23 mouse cellular contexts compared by ENCODE assay signal in the genomic region with DNA sequence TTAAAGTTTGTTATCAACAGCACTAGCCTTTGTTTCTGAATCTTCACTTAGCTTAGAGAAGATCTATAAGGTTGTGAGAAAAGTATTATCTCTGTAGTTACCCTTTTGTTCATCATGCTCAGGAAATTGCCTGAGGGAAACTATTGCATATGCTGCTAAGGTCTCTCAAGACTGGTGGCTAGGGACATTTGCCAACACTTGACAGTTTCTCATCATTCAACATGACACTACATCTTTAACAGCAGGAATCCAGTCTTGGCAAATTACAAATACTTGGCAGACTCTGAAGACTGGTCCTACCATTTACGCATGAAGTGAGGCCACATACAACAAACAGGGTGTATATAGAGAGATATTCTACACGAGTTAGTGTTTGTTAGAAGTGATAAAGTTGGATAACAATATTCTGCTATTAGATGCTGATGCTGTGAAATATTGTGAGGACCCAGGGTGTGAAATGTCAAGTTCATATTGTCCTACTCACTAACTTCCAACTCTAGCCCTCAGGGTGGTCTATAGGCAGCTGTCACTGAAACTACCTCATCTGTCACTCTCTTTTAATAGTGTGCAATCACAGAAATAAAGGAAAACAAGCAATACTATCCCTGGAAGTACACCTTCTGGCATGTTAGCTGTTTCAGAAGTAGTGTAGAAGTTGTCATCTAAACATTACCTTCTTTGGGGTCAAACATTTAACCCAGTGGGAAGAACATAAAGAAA.
A peak's percentile ranks its signal among the peaks of the same experiment; 100 is the strongest.
DNase-seq lines count a peak whose midpoint lies in the region; ATAC-seq and TF ChIP-seq lines count a peak whose summit lies in the region.
"Had no signal": no experiment of that assay in that cellular context is flagged by ENCODE, and none has a peak within 500 bp of the region (broad histone marks: within the 10 kb centered on the region; RNA-seq: fewer than 3 reads in every experiment).

No protein-coding gene starts in this region.

- no peak for TF ChIP-seq CTCF in layer of hippocampus, adult 2 months (conservative IDR thresholded peaks at IDR 0.05)

- no peak overlapping the region for H3K27ac ChIP-seq in hindbrain, embryonic 14.5 days
- no peak overlapping the region for H3K27ac ChIP-seq in hindbrain, embryonic 10.5 days
- H3K27ac ChIP-seq in layer of hippocampus, adult 2 months, result 0 out of 2 replicates have a peak overlapping the region, but pooled peaks have one; percentile 49
- no peak overlapping the region for H3K27ac ChIP-seq in midbrain, embryonic 14.5 days (replicated peaks; ENCODE audit: low read depth, low read length)
- H3K27ac ChIP-seq in midbrain, embryonic 13.5 days, result no peak overlapping the region
- H3K27ac ChIP-seq: embryonic facial prominence, embryonic 15.5 days; forebrain, embryonic 12.5 days; gastrocnemius, adult 2 months; intestine, embryonic 15.5 days had no signal

- H3K36me3 ChIP-seq in hindbrain, embryonic 14.5 days (replicated peaks; ENCODE audit: control insufficient read depth, insufficient read depth), result no peaks in the 10 kb centered on the region
- no peaks in the 10 kb centered on the region for H3K36me3 ChIP-seq in hindbrain, embryonic 10.5 days
- H3K36me3 ChIP-seq in midbrain, embryonic 14.5 days (ENCODE audit: control insufficient read depth, insufficient read depth, low read length), result no peaks in the 10 kb centered on the region
- H3K36me3 ChIP-seq in midbrain, embryonic 13.5 days, result no peaks in the 10 kb centered on the region
- H3K36me3 ChIP-seq: embryonic facial prominence, embryonic 15.5 days; forebrain, embryonic 12.5 days; G1E; heart, embryonic 12.5 days; intestine, embryonic 15.5 days had no signal

- no peaks in the 10 kb centered on the region for H3K9me3 ChIP-seq in hindbrain, embryonic 14.5 days (ENCODE audit: control insufficient read depth, low read length)
- H3K9me3 ChIP-seq in hindbrain, embryonic 10.5 days, result no peaks in the 10 kb centered on the region
- no peaks in the 10 kb centered on the region for H3K9me3 ChIP-seq in midbrain, embryonic 14.5 days (ENCODE audit: control insufficient read depth, low read length)
- no peaks in the 10 kb centered on the region for H3K9me3 ChIP-seq in midbrain, embryonic 13.5 days
- H3K9me3 ChIP-seq: embryonic facial prominence, embryonic 15.5 days; forebrain, embryonic 12.5 days; G1E; heart, embryonic 12.5 days; intestine, embryonic 15.5 days had no signal

- WGBS in hindbrain, embryonic 14.5 days, result 73% methylated on average over 2 of the region's 2 CpGs
- 84% methylated on average over 2 of the region's 2 CpGs for WGBS in hindbrain, embryonic 10.5 days
- WGBS in midbrain, embryonic 14.5 days, result 78% methylated on average over 2 of the region's 2 CpGs
- 77% methylated on average over 2 of the region's 2 CpGs for WGBS in midbrain, embryonic 13.5 days

- H3K4me1 ChIP-seq in hindbrain, embryonic 14.5 days (replicated peaks; ENCODE audit: control insufficient read depth, insufficient read depth, low read length), result no peaks in the 10 kb centered on the region
- no peaks in the 10 kb centered on the region for H3K4me1 ChIP-seq in hindbrain, embryonic 10.5 days (replicated peaks)
- no peaks in the 10 kb centered on the region for H3K4me1 ChIP-seq in midbrain, embryonic 14.5 days (ENCODE audit: control insufficient read depth, insufficient read depth, low read length)
- H3K4me1 ChIP-seq in midbrain, embryonic 13.5 days (replicated peaks), result no peaks in the 10 kb centered on the region
- H3K4me1 ChIP-seq: embryonic facial prominence, embryonic 15.5 days; forebrain, embryonic 12.5 days; heart, embryonic 12.5 days; intestine, embryonic 15.5 days had no signal

- no peak overlapping the region for H3K4me3 ChIP-seq in hindbrain, embryonic 14.5 days (replicated peaks; ENCODE audit: low read length)
- no peak overlapping the region for H3K4me3 ChIP-seq in hindbrain, embryonic 10.5 days
- H3K4me3 ChIP-seq in layer of hippocampus, adult 2 months, result no peak overlapping the region
- H3K4me3 ChIP-seq in midbrain, embryonic 14.5 days (replicated peaks; ENCODE audit: low read depth, low read length), result no peak overlapping the region
- no peak overlapping the region for H3K4me3 ChIP-seq in midbrain, embryonic 13.5 days (replicated peaks)
- H3K4me3 ChIP-seq: embryonic facial prominence, embryonic 15.5 days; erythroblast, embryonic 14.5 days; forebrain, embryonic 12.5 days; gastrocnemius, adult 2 months; heart, embryonic 12.5 days; intestine, embryonic 15.5 days had no signal

- H3K9ac ChIP-seq in hindbrain, embryonic 14.5 days, result no peak overlapping the region
- H3K9ac ChIP-seq in midbrain, embryonic 14.5 days (replicated peaks; ENCODE audit: low read length), result no peak overlapping the region
- no peak overlapping the region for H3K9ac ChIP-seq in midbrain, embryonic 13.5 days (replicated peaks)
- H3K9ac ChIP-seq: embryonic facial prominence, embryonic 15.5 days; forebrain, embryonic 12.5 days; heart, embryonic 12.5 days; intestine, embryonic 15.5 days had no signal

- H3K27me3 ChIP-seq in hindbrain, embryonic 14.5 days (ENCODE audit: control insufficient read depth, insufficient read depth, low read length), result no peaks in the 10 kb centered on the region
- no peaks in the 10 kb centered on the region for H3K27me3 ChIP-seq in hindbrain, embryonic 10.5 days (ENCODE audit: insufficient read depth, poor library complexity, severe bottlenecking)
- no peaks in the 10 kb centered on the region for H3K27me3 ChIP-seq in midbrain, embryonic 14.5 days (ENCODE audit: control insufficient read depth, insufficient read depth, low read length)
- H3K27me3 ChIP-seq in midbrain, embryonic 13.5 days, result no peaks in the 10 kb centered on the region
- H3K27me3 ChIP-seq: embryonic facial prominence, embryonic 15.5 days; forebrain, embryonic 12.5 days; heart, embryonic 12.5 days; intestine, embryonic 15.5 days had no signal

- 0 out of 2 replicates have a peak, but pooled peaks have one; percentile 43 for ATAC-seq in hindbrain, embryonic 14.5 days (ENCODE audit: low FRiP score)
- no peak for ATAC-seq in midbrain, embryonic 14.5 days (ENCODE audit: low FRiP score, low TSS enrichment)
- no peak for ATAC-seq in midbrain, embryonic 13.5 days
- ATAC-seq: CD4-positive, CD25-positive, alpha-beta regulatory T cell, adult 4 months; intestine, embryonic 15.5 days had no signal

- DNase-seq in cerebellum, postnatal 10 days, result peak; percentile 71 to 75
- no peak for DNase-seq in cerebellum, postnatal 36 days
- DNase-seq in hindbrain, embryonic 14.5 days (ENCODE audit: low spot score), result no peak
- DNase-seq in hindbrain, embryonic 10.5 days (ENCODE audit: low spot score), result no peak
- no peak for DNase-seq in layer of hippocampus, adult 2 months (ENCODE audit: low spot score in 2 of 2)
- no peak for DNase-seq in layer of hippocampus, postnatal 14 days (ENCODE audit: low spot score in 2 of 2)
- DNase-seq in midbrain, embryonic 14.5 days, result peak; percentile 10
- DNase-seq: adrenal gland, adult 8-10 months; adrenal gland, postnatal 36 days; B cell, adult 2 months; cerebellum, adult 11 months; cerebellum, adult 8-10 months; embryo, embryonic 11 days; gastrocnemius, adult 2 months; gastrocnemius, postnatal 25 days had no signal

- H3K4me2 ChIP-seq in hindbrain, embryonic 14.5 days (replicated peaks), result no peak overlapping the region
- H3K4me2 ChIP-seq in midbrain, embryonic 14.5 days (ENCODE audit: low read length), result no peak overlapping the region
- H3K4me2 ChIP-seq in midbrain, embryonic 13.5 days (replicated peaks), result no peak overlapping the region
- H3K4me2 ChIP-seq: embryonic facial prominence, embryonic 15.5 days; forebrain, embryonic 12.5 days; heart, embryonic 12.5 days; intestine, embryonic 15.5 days had no signal

Comparison
In these comparisons a context has a peak if more than half of its experiments do, and no peak if none do; other contexts are left out.
1. DNase-seq: peak in cerebellum, postnatal 10 days (2 of 2) and midbrain, embryonic 14.5 days (single experiment); none in cerebellum, postnatal 36 days (0 of 2), hindbrain, embryonic 14.5 days (single experiment), hindbrain, embryonic 10.5 days (single experiment), layer of hippocampus, adult 2 months (0 of 2) and layer of hippocampus, postnatal 14 days (0 of 2).